Mouse (Mus musculus) thymus, postnatal 4 days (tissue): ENCODE data around the gene Kif23.

Experiments
- DNase-seq: peaks from one replicate; pipeline ENCODE4 v3.0.0; 2021

Kif23 gene

DNA sequence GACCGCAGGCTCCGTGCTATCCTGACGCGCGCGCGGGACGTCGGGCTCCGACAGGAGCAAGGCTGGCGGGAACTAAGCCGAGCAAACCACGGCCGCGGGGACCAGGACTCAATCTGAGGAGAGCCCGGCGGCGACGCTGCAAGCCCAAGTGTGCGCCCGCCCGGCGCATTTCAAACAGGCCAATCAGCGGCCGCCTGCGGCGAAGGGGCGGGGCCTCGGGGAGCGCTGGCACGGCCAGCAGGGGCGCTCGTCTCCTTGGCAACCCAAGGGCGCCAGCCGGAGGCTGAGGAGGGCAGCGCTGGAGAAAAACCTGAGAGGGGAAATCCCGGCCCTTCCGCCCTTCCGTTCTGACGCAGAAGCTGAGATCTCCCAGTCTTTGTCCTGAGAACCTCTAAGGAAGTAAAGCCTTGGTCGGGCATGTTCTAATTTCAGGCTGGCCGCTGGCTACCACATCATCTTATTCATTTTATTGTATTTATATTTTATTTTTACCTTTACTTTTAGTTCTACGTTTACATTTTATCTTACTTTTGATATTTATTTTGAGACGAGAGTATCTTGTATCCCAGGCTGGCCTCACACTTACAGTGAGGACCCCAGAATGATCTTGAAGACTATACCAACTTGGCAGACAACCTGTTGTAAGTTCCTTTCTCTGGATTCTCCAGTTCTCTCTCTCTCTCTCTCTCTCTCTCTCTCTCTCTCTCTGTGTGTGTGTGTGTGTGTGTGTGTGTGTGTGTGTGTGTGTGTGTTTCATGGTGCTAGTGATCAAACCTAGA lies at the start of gene Kif23:
Gene Kif23 (minus strand): TSS at position 152 of the 779 bp plus-strand sequence.
- DNase-seq = peak; percentile 99

DNA sequence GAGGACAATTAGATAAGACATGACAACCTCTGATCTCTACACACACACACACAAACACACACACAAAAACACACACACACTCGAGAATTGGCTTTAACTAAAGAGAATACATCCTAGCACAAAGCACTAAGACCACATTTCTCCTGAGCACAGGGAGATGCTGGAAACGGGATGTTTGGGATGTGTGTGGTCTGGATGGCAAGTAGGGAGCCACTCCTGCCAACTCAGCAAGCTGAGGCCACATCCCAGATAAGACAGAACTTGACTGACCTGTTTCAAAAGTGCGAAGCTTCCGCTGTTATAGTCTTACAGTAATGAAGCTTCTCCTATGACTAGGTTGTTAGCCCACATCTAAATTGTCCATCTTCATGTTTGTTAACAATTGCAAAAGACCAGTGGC lies 44.6 kb upstream of the Kif23 start:
- no peak for DNase-seq

DNA sequence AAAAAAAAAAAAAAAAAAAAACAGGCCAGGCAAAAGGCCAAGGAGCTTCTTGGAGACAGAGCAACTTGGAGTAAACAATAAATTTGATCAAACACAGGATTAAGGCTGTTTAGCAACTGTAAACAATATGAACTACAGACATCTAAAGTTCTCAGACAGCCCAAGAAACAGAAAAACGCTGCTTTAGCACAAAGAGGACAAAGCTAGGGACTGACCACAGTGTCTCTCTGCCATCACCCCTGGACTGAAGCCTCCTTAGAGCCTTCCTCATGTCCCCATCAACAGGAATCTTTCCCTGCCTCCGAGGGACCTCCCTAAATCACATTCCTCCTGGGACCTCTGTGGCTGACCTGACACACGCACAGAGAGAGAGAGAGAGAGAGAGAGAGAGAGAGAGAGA lies 44.2 kb upstream of the Kif23 start:
- no peak for DNase-seq

DNA sequence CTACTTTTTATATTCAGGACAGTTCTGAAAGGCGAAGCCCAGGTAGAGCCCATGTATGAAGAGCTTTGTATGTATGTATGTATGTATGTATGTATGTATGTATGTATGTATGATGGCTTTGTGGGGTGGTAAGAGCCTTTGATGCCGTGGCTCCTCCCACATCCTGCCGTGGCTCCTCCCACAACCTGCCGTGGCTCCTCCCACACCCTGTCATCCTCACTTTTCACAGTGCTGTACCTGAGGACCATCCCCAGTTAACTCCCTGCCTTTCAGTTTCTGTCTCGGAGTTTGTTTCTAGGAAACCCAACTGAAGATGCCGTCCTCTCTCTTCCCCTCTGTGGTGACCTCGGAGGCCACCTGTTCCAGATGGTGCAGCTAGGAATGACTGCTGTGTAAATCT lies 39.5 kb upstream of the Kif23 start:
- DNase-seq = peak; percentile 78

DNA sequence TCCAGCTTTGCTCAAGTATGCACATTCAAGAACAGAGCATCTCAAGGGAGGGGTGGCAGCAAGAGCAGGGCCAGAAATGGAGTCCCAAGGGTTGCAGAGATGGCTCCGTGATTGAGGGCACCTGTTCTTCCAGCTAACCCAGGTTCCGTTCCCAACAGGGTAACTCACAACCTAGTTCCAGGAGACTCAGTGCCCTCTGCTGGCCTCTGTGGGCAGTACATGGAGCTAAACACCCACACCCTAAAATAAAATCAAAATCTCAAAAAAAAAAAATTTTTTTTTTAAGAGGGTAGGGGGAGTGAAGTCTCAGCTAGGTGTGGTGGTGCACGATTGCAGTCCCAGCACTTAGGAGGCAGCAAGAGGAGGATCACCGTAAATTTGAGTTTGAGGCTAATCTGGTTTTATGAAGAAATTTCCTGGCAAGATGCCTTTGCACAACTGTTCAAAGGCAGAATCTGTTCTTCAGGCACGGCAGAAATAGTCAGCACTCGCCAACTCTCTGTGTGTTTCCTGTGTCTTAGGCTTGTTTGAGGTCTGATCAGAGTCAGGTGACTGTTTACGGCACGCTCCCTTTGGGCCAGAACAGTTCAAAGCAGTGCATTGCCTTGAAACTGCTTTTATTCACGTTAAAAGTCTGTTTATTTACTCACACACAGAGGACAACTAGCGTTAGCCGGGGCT lies 38.7 kb upstream of the Kif23 start:
- peak; percentile 86 for DNase-seq

DNA sequence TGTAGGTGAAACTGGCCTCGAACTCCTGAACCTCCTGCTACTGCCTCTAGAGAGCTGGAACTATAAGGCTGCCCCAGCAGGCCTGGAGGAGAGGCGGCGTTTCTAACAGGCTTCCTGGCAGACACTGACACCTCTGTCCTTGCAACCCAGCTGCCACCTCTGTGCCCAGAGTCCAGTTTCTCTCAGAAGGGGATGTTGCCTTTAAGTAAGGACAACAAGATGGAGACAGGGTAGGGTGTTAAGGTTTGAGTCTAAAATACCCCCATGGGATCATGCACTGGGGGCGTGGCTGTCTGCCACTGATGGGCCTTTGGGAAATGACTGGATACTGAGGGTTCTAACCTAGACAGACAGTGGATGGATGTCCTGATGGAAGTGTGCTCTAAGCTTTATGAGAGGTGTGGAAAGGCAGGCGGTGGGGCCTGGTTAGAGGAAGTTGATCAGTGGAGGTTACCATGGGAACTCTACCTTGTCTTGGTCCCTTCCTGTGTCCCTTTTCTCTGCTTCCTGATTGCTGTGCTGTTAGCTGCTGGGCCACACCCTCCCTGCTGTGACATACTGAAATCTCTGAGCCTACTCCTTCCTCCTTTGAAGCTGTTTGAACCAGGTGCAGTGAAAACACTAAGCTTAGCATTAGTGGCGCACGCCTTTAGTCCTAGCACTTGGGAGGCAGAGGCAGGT lies 36.5 kb upstream of the Kif23 start:
- DNase-seq = peak; percentile 41

DNA sequence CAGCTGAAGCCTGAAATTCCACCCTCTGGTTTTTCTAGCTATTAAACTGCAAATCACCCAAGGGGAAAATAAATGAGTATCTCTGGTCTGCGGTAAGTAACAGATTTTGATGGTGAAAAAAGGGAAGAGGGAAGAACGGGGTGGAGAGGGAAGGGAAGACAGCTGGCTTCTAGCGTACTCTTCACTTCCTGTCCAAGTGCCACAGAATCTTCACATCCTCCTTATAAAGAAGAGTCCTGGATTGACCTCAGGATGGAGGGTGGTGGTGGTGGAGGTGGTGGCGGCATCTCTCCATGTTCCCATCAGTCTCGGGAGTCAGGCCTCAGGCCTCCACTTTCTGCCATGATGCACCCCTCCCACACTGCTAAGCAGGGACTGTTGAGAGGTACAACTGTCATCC lies 35.3 kb upstream of the Kif23 start:
- DNase-seq = no peak

DNA sequence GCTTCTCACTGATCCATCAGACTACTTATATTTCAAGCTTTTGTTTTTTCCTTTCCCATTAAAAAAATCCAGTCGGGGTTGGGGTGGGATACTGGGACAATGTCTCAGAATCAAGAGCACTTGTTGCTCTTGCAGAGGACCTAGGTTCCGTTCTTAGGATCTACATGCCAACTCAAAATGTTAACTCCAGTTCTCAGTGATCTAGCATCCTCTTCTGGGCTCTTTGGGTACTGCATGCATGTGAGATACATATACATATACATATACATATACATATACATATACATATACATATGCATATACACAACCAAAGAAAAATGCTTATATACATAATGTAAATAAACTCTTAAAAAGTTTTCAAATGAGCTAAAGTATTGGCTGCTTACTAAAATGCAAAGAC lies 33.4 kb upstream of the Kif23 start:
- DNase-seq = no peak

DNA sequence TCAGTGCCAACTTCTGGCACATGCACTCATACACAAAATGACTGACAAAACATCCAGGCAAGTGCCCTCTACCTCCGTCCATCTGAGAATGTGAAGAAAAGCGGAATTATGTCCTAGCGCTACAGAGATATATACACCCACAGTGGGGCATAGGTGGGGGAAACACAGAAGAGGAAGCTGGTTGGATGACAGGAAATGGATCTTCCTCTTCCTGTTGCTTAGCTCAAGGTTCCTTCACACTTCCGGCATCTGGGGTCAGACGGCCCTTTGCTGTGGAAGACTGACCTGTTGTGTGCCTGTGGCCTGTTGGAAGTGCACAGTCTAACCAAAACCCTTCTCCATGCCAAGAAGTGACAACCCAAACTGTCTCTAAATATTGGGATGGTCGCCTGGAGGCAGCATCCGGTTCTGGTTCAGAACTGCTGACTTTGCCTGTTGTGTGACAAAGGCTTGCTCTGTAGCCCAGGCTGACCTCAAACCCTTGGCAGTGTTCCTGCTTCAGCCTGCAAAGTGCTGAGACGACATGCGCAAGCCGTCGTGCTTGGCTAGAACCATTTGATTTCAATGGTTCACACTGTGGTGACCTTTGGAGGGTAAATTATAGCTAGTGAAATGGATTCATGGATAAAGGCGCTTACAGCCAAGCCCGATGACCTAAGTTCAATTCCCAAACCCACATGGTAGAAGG lies 30.8 kb upstream of the Kif23 start:
- no peak for DNase-seq

DNA sequence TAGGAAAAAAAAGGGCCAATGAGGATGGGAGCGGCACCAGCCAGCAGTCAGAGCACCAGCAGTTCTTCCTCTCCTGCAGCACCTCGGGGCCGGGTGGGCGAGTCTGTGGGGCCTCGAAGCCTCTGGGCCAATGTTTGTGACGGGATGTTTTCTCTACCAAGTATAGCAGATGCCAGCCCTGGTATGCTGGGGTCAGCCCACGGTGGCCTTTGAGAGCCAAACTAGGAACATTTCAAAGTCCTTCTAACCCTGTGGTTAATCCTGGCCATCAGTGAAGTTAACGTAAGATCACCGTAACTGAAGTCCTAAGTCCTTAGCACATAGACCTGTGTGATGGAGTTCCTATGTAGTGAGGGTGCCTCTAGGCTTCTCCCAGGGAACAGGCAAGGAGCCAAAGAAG lies 25.5 kb upstream of the Kif23 start:
- DNase-seq = no peak

DNA sequence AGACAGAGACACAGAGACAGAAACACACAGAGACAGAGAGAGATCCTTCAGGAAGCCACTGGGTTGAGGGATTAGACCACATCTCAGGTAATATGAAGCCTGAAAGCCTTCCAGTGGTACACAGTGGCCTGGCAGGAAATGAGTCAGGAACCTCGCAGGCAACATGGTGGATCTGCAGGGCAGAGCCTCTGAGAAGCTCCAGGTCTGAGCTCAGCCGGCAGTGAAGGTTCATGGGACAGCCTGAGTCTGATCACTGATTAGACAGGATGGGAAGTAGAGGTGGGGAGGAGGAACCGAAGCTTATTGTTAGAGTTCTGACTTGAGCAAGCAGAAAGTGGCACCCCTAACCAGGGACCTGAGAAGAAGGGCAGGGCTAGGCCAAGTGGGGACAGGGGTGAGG lies 24.5 kb upstream of the Kif23 start:
- no peak for DNase-seq

DNA sequence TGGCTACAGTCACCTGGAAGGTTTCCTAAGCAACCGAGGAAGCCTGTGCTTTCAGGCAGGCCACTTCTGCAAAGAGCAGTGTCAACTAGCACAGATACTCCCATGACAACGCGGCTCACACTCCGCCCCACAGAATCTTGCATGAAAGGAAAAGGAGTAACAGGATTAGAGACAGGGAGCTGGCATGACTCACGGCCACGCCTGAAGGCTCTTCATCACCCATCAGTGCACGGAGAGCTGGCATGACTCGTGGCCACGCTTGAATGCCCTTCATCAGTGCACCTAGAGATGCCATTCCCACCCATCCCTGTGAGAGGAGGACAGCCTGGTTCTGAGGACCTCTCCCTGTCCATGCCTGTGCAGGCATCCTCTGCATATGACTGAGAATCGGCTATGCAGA lies 20.8 kb upstream of the Kif23 start:
- DNase-seq = no peak

DNA sequence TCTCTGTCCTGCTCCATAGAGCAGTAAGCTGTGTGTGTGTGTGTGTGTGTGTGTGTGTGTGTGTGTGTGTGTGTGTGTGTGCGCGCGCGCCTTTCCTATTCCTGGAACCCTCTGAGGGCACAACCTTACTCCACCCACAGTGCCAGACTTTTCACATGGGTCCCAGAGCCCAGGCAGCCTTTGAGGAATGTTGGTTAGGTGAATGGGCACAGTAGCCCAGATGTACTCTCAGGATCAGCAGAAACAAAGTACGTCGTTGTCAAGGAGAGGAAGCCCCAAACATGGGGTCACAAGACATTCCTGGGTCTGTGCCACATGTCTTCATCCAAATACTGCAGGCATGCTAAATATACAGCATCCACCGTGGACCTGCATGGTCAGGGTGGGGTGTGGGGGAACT lies 19.4 kb upstream of the Kif23 start:
- no peak for DNase-seq

DNA sequence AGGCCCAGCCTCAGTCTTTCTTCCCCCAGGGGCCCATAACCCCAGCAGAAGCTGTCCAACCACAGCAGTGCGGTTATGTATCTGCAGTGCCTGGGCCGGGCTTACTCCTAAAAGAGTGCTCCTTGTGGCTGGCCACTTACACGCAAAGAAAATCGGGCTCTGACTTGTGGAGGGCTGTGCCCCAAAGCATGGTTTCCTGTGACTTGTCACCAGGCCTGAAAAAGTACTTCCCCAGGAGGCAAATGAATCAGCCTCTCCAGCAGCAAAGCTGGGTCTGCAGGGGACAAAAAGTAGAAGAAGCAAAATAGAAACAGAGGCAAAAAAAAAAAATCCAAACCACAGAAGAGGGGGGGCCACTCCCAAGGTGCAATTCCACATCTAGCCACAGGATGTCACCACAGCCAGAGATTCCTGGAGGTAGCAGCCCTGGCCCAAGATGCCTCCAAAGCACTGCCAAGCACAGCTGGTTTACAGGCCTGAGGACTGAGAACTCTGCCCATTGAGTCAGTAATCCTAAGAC lies 18.9 kb upstream of the Kif23 start:
- DNase-seq = peak; percentile 90

DNA sequence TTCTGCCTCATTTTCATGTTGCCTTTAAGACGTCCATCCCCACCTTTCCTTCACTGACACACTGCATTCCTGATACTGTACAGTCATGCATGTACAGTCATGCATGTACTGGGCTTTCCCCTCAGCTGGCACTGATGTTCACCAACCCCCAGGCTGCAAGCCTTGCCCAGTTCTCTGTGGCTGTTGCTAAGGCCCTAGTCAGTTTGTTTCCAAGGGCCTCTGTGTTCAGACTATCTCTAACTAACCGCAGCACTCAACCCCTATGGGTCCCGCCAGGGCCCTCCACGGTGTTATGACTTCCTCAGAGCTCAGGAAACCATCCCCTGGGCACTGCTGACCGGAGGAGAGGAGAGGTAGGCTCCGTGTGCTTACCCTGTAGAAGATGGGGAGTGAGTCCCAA lies 16.8 kb upstream of the Kif23 start:
- DNase-seq = no peak

DNA sequence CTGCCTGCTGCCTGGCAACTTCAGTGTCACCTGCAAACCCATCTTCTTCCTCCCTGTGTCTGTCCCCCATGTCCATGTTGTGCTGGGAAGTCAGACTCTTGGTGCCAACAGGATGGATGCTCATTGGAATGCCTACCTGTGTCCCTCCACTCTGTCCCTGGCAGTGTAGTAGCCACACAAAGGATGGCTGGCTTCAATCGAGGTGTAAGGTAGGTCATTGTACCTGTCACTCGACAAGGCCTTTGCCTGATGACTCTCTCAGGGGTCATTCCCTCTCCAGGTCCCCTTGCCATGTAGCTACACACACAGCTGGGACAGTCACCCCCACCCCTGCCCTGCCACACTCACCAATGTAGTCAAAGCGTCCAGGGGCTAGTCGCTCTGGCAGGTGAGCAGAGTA lies 14.6 kb upstream of the Kif23 start:
- peak; percentile 27 for DNase-seq

DNA sequence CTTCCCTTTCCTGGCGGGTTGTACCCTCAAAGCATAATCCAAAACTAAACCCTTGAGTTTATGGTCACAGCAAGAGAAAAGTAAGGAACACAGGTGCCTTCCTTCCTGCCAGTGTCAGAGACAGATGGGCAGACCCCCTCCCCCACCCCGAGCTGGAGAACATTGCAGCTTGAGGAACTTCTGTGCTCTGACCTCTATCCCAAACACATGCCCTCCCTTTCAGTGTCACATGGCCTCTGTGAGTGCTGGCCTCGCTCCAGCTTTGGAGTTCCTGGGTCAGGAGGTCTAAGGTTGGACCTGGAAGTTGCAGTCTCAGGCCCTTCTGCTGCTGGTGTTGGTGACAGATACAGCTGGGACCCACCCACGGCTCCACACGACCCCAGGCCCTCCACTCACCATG lies 14.2 kb upstream of the Kif23 start:
- peak; percentile 65 for DNase-seq

DNA sequence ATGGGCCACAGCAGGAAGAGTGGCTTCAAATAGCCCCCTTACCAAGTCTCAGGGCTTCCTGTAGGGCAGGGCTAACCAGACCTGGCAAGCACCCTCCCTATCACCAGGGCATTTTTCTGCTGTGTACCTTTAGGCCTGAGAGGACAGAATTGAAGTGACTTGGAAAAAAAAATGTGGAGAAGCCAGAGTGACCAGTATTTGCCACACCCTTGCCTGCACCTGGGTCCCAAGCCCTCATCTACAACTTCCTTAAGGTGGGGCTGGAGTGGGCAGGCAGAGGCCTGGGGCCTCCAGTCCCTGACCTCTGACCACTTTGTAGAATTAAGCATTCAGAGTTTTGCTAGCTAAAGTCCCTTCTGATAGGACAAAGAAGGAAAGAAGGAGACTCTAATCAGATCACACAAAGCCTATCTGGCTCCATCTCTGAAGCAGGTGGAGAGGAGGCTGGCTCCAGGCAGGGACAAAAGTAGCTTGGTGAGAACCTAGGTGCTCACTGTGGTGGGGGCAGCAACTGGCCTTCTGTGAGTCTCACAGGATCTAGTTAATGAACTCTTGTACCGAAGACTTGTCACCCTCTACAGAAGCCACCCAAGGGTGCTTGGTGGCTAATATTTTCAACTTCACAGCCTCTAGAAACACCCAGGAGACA lies 13.5 kb upstream of the Kif23 start:
- DNase-seq = no peak

DNA sequence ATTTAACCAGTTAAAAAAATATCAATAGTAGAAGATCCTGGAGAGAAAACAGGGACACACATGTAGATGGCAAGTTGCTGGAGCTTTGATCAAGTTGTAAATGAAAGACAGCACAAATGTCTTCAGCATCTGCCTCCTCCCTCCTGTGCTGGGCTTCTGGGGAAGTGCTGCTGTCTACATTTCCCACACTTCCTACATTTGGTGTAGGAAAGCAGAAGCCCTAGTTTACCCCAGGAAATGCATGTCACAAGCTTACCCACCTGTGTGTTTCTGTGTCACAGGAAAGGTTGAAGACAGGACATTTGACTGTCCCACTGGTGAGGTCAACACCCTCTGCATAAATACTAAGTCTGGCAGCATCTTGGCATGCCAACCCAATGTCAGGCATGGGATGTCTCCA lies 8.1 kb upstream of the Kif23 start:
- no peak for DNase-seq

DNA sequence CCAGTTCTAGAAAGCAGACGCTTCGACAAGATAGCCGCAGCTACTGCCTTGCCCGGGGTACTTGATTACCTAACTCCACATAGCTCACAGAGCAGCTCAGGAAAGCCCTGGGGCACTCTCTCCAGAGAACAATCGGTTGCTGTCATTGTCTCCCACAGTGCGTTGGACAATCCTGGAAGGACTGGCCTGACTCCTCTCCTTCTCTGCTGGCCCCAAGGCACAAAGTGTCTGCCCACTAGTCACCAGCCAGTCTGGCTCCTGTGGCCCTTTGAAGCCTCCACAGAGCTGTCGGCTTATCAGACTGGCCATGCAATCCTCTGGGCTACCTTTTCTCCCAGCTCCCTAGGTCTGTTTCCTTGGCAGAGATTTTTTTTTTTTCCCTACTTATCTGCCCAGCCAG lies 5.7 kb upstream of the Kif23 start:
- no peak for DNase-seq

DNA sequence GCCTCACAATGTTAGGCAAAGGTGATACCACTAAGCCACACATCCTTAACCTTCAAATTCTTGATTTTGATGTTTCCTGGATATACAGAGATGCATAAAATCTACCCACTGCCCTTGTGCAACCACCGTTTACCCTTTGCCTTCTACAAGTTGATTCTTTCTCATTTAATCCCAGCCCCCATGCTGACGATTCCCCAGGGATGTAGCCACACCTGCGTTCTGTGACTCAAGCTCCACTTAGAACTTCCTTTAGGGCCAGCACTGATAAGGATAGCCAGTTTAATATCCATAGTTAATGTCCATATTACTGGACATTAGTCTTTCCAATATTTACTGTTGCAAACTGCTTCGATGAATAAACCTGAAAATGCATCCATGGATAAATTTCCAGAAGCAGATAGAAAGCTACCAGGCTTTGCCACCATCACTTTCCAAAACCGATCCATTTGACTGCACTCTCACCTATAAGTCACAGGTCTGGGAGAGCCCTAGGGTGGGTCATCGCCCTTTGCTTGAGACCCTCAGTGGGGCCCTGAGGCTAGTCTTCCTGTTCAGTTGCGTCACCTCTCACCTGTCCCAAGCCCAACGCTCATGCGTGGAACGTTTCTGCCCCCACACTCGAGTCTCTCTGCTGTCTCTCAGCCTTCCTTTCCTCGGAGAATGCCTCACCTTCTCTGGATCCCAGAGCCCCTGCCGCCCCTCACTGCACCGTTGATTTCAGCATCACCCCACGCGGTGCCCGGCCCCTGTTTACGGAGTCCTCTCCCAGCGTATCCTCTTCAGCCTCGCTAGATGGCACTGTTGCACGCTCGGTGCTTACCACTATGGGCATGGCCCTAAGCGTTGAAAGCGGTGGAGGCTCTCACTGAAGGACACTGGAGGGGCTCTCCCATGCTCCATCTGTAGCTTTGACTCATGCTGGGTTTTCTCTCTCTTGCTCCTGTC lies 1.1 kb upstream of the Kif23 start:
- DNase-seq = peak; percentile 88
